Mouse (Mus musculus) E14TG2a.4 (cell line): ENCODE measurements around the gene Cenpi.

ENCODE experiments used
- H3K27me3 ChIP-seq: 2 replicates; pipeline ENCODE4 v1.6.1; 2014; ENCODE audit warnings: low read length, control low read depth; ENCODE audit not compliant: insufficient read depth
- H3K36me3 ChIP-seq: 2 replicates; pipeline ENCODE4 v1.6.1; 2014; ENCODE audit warnings: low read length, control low read depth; ENCODE audit not compliant: insufficient read depth
- H3K4me1 ChIP-seq: replicated peaks from 2 replicates; pipeline ENCODE4 v1.6.1; 2014; ENCODE audit warnings: low read depth, low read length, control low read depth
- H3K4me3 ChIP-seq: replicated peaks from 2 replicates; pipeline ENCODE4 v1.5.1; 2014; ENCODE audit warnings: mild to moderate bottlenecking, low read length
- H3K9me3 ChIP-seq: 2 replicates; pipeline ENCODE4 v1.6.1; 2014; ENCODE audit warnings: low read length, control low read depth
- CTCF ChIP-seq: conservative IDR thresholded peaks from 2 replicates; pipeline ENCODE4 v1.5.1; 2014; ENCODE audit warnings: low read length
- NANOG ChIP-seq: IDR thresholded peaks from 2 replicates; pipeline ENCODE4 v1.6.1; 2014; ENCODE audit warnings: borderline replicate concordance, low read length, mixed read lengths
- POU5F1 ChIP-seq: IDR thresholded peaks from 2 replicates; pipeline ENCODE4 v1.6.1; 2014; ENCODE audit warnings: low read length, borderline replicate concordance

Cenpi gene

DNA sequence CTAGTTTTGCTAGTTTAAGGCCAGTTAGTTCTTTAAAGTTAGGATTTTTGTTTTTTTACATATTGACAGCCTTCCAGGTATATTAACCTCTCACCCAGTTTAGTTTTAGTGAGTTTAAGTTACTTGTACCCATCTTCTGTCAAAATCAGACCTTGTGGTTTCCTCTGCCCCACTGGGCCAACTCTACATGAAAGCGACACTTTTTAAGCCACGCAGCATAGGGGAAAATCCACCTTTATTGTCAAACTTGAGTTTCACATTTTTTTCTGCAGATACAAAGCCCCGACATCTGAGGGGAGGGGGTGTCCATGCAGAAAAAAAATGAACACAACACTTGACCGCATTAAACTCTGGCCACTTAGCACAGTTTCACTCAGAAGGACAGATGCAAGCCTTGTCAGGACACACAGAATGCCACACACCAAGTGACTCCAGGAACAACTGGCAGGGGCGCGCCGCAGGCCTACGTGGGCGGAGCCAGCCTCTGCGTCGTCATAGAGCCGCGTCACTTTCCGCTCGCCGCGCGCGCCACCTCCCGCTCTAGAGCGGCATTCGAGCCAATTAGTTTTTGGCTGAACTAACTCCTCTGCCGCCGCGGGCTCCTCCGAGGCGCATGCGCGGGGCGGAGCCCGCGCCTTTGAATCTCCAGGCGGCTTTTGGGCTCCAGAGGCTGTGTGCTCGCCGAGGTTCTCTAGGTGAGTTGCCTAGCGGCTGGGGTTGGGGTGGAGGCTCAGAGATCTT lies at the start of gene Cenpi:
Gene Cenpi (plus strand): TSS at position 551 of the 741 bp plus-strand sequence.
- H3K36me3 ChIP-seq: peaks cover 32% of the 10 kb centered on the region
- no peaks in the 10 kb centered on the region for H3K9me3 ChIP-seq
- H3K27me3 ChIP-seq: no peaks in the 10 kb centered on the region
- TF ChIP-seq POU5F1 (no peak), CTCF (no peak), NANOG (no peak)
- peak within 1 kb of the TSS; percentile 78 for H3K4me3 ChIP-seq
- peaks cover 29% of the 10 kb centered on the region for H3K4me1 ChIP-seq

DNA sequence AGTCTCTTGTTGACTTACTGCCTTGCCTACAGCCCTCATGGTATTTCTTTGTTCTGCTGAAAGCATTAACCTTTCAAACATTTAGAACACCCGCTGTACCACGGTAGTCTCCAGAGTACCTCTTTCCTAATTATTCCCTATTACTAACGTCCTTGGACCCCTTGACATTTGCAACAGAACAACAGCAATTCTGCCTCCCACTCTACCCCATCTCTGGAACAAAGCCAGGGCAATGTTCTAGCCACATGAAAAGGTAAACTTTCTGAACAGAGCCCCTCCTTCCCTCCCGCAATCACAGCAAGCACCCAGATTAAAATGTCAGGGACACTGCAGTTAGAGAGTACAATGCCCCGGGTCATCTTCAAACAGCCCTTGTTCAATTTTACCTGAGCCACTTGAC lies 46.7 kb upstream of the Cenpi start:
- no peaks in the 10 kb centered on the region for H3K36me3 ChIP-seq
- no peak for TF ChIP-seq CTCF
- TF ChIP-seq NANOG: peak; percentile 97
- no peak for TF ChIP-seq POU5F1
- H3K4me1 ChIP-seq: no peaks in the 10 kb centered on the region; the same call in 1 of the 2 replicates
- peaks cover 21% of the 10 kb centered on the region for H3K27me3 ChIP-seq
- no peaks in the 10 kb centered on the region for H3K9me3 ChIP-seq
- no peak overlapping the region for H3K4me3 ChIP-seq

DNA sequence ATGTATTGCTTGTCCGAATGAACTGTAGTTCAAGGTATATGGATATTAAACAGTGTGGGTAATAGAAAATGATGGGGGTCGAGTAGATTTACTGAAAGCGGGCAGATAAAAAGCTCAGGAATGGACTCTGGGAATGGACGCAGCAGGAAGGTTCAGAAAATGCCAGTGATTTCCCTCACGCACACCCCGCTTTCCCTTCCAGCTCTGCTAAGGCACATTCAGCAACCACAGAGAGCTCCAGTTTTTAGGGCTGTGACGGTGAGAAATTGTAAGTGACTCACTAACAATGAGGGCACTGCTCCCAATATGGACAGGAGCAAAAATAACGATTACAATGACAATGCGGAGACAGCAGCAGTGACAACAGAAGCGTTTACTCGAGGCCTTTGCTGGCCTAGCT lies 45.8 kb upstream of the Cenpi start:
- TF ChIP-seq NANOG (no peak), CTCF (no peak), POU5F1 (no peak)
- Histone ChIP-seq H3K36me3 (no peaks in the 10 kb centered on the region), H3K4me3 (no peak overlapping the region), H3K27me3 (peaks cover 21% of the 10 kb centered on the region), H3K9me3 (no peaks in the 10 kb centered on the region), H3K4me1 (no peaks in the 10 kb centered on the region; the same call in 1 of the 2 replicates)

DNA sequence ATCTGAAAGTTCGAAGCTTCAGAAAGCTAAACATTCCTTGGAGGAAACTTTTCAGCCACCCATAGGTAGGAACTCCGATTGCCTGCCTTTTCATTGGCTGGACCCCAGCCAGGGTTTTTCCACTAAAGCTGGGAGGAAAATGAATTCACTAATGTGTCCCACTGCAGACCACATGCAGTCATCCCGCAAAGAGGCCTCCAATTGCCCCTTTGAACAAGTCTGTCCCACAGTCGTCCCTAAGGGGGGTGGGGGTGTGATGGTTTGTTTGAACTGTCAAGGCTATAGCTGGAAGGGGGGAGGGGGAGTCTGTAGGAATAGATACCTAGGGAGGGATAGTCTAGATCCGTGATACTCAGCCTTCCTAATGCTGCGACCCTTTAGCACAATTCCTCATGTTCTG lies 32.2 kb upstream of the Cenpi start:
- no peaks in the 10 kb centered on the region for H3K36me3 ChIP-seq
- no peaks in the 10 kb centered on the region for H3K9me3 ChIP-seq
- H3K27me3 ChIP-seq: no peaks in the 10 kb centered on the region
- 0 out of 2 replicates have a peak, but pooled peaks cover 3% of the 10 kb centered on the region for H3K4me1 ChIP-seq
- TF ChIP-seq CTCF: no peak
- no peak for TF ChIP-seq POU5F1
- no peak for TF ChIP-seq NANOG
- H3K4me3 ChIP-seq: no peak overlapping the region

DNA sequence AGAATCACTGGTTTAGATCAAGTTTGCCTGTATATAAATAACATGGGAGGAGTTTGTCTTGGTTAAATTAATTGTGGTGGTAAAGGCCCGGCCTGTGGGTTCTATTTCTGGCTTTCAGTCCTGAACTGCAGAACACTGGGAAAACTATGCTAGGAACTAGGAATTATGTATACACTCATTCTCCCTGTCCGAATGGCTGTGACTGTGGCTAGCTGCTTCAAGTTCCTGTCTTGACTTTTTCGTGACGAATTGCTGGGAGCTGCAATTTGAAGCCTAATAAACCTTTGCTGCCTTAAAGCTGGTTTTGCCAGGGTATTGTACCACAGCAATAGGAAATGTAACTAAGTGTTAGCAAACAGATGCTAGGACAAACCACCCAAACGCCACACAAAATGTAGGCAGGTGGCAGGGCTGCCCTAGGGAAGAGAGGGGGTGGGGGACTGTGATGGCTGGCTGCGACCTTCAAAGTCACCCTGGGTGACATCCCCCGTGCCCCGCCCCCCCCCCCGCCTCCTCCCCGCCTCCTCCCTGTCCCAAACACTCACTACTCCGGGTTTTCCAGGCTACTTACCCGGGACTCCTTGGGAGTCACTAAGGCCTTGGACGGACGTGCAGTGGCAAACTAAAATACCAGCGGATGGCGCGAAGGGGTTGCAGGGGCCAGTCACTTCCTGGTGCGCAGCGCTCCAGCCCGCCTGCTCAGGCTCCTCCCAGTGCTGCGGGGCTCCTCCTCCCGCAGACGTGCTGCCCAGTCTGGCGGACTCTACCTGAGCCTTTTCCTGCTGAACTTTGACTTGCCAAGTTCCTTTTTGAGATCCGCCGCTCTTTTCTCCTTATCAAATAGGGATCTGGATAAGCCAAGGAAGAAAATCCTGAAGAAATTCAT lies 31.4 kb upstream of the Cenpi start, which contains the start of gene Trmt2b:
Gene Trmt2b (minus strand): TSS at position 710 of the 886 bp plus-strand sequence.
- Histone ChIP-seq H3K9me3 (no peaks in the 10 kb centered on the region), H3K36me3 (no peaks in the 10 kb centered on the region), H3K27me3 (no peaks in the 10 kb centered on the region), H3K4me1 (0 out of 2 replicates have a peak, but pooled peaks cover 3% of the 10 kb centered on the region), H3K4me3 (peak within 1 kb of the TSS; percentile 61)
- no peak for TF ChIP-seq POU5F1
- no peak for TF ChIP-seq NANOG
- TF ChIP-seq CTCF: no peak

DNA sequence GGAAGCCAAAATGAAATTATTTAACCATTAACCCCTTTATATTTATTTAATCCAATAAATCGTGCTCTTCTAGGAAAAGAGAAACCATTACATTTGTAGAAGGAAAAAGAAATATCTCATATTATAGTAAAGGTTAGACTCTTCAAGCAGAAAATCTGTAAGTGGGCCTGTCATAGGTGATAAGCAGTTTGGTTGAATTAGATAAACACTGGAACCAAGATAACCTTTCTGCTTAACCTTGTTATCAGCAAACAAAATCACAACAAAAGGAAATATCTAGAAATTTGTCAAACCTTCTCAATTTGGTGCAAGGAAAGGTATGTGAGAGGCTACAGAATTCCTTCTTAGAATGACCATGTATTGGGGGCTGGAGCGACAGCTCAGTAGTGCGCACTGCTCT lies 27.4 kb upstream of the Cenpi start:
- 0 out of 2 replicates have a peak, but pooled peaks cover 3% of the 10 kb centered on the region for H3K4me1 ChIP-seq
- no peaks in the 10 kb centered on the region for H3K9me3 ChIP-seq
- H3K36me3 ChIP-seq: no peaks in the 10 kb centered on the region
- TF ChIP-seq CTCF: no peak
- no peak for TF ChIP-seq NANOG
- no peak for TF ChIP-seq POU5F1
- no peak overlapping the region for H3K4me3 ChIP-seq
- H3K27me3 ChIP-seq: no peaks in the 10 kb centered on the region

DNA sequence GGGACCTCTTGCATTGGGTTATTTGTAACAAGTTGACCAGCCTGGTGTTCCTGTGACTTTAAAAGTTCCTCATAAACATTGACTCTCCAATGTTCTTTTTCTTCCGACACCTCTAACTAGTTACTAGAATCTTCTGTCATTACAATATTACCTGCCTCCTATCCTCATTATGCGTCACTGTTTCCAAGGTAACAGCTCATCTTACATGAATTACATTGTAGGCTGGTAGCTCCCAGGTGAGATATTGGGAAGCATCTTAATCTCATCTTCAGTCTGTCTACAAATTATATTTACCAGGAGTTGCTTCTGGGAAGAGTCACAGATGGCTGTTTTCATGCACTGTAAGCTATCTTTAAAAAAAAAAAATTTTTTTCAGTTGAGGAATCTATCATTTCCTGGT lies 22.8 kb upstream of the Cenpi start:
- Histone ChIP-seq H3K4me3 (no peak overlapping the region), H3K4me1 (no peaks in the 10 kb centered on the region), H3K36me3 (no peaks in the 10 kb centered on the region), H3K9me3 (no peaks in the 10 kb centered on the region), H3K27me3 (no peaks in the 10 kb centered on the region)
- no peak for TF ChIP-seq NANOG
- no peak for TF ChIP-seq POU5F1
- TF ChIP-seq CTCF: no peak

DNA sequence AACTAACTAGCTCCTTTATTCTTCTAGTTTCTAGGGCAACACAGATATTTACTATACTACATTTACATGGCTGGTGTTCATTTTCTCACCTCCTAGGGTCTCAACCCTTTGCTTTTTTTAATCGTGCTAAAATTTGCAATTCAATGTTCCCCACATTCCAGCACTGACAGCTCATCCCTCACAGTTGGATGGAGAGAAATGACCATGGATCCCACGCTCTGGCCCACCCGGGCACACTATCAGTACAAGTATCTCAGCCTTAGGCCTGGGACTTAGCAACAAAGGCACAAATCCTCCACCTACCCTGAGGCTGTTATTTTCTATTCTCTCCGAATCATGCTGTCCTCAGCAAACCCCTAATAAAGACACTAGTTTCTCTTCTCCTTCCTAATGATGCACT lies 22.1 kb upstream of the Cenpi start:
- Histone ChIP-seq H3K4me1 (no peaks in the 10 kb centered on the region), H3K27me3 (no peaks in the 10 kb centered on the region; the same call in 1 of the 2 replicates), H3K36me3 (no peaks in the 10 kb centered on the region), H3K4me3 (no peak overlapping the region), H3K9me3 (no peaks in the 10 kb centered on the region)
- TF ChIP-seq NANOG (no peak), POU5F1 (no peak), CTCF (no peak)
